Mouse (Mus musculus): ENCODE results near the gene Anks1b.

GRCm38 (mm10) chr10:90824692-90825091 lies 951.4 kb downstream of the Anks1b start:
- TF ChIP-seq CTCF (IDR thresholded peaks at IDR 0.05; ENCODE audit: extremely low read depth, insufficient read depth, insufficient read length, insufficient replicate concordance) (no peak), POLR2A (IDR thresholded peaks at IDR 0.05; ENCODE audit: low read depth, low read length) (no peak)
